Mouse (Mus musculus) retina, adult 2 months (tissue): Measurements from ENCODE around the gene Vmn1r213.

Experiments used
- DNase-seq: peaks from one replicate; pipeline ENCODE4 v3.0.0-alpha.2; 2012; ENCODE audit warnings: low read depth, low spot score

Gene Vmn1r213

DNA sequence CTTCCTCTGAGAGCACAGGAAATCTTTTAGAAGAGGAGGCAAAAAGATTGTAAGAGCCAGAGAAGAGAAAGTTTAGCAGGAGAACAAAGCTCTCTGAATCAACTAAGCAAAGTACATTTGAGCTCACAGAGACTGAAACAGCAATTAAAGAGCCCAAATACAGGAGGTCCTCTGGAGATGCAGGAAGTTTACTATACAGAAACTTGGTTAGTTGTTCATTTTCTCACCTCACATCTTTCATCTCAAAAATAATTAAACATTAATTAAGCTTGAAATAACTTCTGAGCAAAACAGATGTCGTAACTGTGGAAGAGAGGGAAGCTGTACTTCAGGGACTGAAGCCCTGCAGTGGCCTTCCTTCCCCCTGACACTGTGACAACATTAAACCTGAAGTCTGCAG is at the start of gene Vmn1r213:
TSS of gene Vmn1r213 (plus strand) at position 301 of the 400 bp plus-strand sequence.
- no peak for DNase-seq

DNA sequence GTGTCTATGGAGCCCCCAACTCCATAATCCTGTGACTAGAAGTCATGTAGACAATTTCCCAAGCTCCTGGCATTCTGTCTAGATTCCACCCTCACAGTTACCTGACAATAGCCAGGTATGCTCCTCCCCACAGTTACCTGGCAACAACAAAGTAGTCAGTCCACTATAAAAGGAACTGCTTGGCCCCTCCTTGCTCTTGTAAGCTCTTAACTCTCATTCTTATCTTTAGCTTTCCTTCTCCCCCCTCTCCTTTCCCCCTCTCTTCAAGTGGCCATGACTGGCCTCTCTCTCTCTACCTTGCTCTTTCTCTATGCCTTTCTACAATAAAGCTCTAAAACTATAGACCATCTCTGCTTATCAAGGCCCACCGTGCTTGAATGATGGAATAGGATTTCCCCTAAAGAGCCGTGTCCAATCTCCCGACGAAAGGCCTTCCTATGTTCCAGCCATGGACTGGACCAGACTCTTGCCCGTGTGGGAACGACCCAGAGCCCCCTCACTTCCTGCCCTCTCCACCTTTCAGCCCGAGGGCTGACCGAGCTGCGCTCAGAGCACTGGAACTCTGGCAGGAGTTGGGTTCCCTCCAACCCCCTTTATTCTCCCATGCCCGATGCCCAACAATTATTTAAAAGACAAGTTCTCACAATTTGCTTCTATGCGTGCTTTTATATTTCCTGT is 17.1 kb upstream of the Vmn1r213 start:
- DNase-seq = no peak

DNA sequence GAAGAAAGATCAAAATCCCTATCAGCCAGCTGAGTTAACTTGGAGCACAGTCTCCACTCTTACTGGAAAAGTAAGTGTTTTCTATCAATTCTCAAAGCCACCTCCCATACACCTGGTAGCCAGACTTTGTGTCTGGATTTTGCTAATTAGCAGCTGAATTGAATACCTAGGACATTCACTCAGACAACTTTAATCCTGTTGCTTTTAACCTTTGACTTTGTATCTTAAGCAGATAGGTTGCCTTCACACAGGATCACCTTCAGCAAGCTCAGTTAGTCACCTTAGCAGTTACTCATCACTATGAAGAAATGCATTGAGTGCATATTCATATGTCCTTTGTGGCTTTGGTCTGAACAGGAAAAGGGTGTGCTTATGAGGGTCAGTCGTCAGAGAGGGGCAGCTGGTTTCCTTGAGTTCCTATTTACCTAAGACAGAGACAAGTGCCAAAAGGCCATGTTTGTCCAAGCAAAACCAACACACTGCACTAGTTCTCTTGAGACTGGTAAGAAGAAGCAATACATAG is 15.2 kb upstream of the Vmn1r213 start:
- DNase-seq = no peak

DNA sequence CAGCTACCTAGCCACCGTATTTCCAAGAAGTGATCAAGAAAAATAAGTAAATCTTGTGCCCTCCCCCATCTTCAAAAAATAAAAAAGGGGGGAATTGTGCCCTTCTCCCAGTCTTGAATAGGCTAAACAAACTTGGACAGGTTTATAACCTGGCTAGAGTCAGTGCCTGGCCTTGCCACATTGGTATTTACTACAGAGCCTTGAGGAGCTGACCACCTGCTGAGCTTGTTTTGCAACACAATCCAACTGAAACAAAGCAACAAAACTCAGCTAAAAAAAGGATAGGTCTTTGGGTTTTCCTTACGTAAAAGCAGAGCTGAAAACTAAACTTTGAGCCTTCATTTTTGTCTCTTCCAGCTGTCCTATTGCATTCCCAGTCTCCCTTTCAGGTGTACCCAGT is 14.7 kb upstream of the Vmn1r213 start:
- DNase-seq = no peak

DNA sequence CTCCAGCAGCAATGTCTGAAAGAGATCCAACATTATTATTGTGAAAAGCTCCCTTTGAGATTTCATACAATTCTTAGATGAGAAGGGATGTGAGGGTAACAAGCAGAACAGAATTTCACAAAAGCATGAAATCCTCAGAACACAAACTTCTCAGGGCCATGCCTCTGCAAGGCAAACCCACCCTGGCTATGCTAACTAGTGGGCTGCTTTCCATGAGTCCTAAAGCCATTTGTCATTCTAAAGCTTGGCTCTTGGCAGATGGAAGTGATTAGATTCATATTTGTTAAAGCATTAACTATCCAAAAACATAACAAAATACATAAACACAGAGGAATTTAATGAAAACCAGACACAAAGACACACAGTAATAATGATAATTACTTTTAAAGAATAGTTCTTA is 10.7 kb downstream of the Vmn1r213 start:
- DNase-seq = no peak

DNA sequence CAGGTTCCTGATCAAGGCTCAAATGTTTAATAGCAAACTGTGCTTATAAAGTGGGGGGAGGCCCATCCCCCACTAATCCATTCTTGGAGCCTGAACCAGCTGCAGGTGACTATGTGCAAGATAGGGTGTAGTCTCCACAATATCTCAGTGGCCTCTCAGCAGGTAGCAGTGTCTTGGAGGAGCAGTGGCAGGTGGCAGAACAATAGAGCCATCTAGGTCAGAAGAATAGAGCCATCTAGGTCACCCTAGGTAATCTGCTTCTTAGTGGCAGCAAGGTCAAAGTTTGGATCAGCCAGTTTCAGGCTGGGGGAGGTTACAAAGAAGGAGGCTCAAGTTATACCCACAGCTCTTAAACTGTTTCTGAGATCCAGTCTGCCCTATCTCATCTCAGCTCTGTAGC is 17.4 kb downstream of the Vmn1r213 start:
- DNase-seq = no peak

DNA sequence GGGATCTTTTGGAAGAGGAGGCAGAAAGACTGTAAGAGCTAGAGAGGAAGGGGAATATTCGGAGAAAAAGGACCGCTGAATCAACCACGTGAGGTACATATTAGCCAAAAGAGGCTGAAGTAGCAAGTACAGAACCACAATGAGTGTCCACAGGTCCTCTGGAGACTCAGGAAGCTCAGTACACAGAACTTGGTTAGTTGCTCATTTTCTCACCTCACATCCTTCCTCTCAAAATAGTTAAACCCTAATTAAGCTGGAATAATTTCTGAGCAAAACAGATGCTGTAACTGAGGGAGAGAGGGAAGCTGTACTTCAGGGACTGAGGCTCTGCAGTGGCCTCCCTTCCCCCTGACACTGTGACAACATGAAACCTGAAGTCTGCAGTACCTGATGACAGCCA is 22.7 kb downstream of the Vmn1r213 start, which contains the start of gene Vmn1r214:
TSS of gene Vmn1r214 (plus strand) at position 301 of the 400 bp plus-strand sequence.
- no peak for DNase-seq

DNA sequence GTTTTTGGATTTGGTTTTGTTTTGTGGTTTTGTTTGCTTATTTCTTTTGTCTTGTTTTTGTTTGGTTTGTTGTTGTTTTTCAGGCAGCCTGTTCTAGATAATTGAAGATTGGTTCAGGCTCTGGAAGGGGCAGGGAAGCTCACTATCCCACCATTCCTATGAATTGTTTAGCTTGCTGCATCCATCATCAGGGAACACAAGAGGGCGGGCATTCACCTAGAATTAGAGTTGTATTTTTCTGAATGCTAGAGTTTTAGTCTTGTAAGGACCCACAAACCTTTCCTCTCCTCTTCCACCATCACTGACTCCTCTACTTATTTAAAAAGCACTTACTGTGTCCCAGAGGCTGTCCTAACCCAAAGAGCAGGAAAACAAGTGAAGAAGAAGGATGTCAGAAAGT is 50.3 kb downstream of the Vmn1r213 start:
- no peak for DNase-seq
